Mouse (Mus musculus) v-Abl transformed pro-B cells (cell line): ENCODE results near the gene Cerkl.

Source experiments
- in situ Hi-C, 2 experiments: fragments of 400-800 bp; cut with MboI; formaldehyde crosslinking; loops; one replicate each; pipeline ENCODE4 v1.15.1; 2025; ENCODE audit not compliant: unreplicated experiment in 2 of 2

Cerkl gene

GRCm38 (mm10) chr2:79456575-79457349, at the start of gene Cerkl, which contains the start of gene Neurod1:
Gene Cerkl, minus strand, starts transcription at chr2:79456785.
Gene Neurod1, minus strand, starts transcription at chr2:79456751.
- in situ Hi-C loops = no loop called here

GRCm38 (mm10) chr2:79498990-79499755, 42.6 kb upstream of the Cerkl start:
- in situ Hi-C loops = loop anchor here (5.0 to 25.0 kb wide), 7 partner anchors 127 to 1457 kb away; no protein-coding TSS in a partner anchor

- in situ Hi-C loops = loop anchor here in 1 of 2 experiments (25.0 kb wide), 1 partner anchor 373 kb away; no protein-coding TSS in a partner anchor
These were observed 28.5 kb upstream of the Cerkl start for GRCm38 (mm10) chr2:79485127-79485526.

GRCm38 (mm10) chr2:79482511-79482910, 25.9 kb upstream of the Cerkl start:
- in situ Hi-C loops = loop anchor here in 1 of 2 experiments (25.0 kb wide), 1 partner anchor 370 kb away; no protein-coding TSS in a partner anchor

- in situ Hi-C loops = no loop called here
These were observed 5.8 kb upstream of the Cerkl start for GRCm38 (mm10) chr2:79462411-79462810.

GRCm38 (mm10) chr2:79461861-79462260, 5.3 kb upstream of the Cerkl start:
- in situ Hi-C loops = no loop called here

- in situ Hi-C loops = no loop called here
These were observed 4.0 kb upstream of the Cerkl start for GRCm38 (mm10) chr2:79460586-79460985.

GRCm38 (mm10) chr2:79460107-79460506, 3.5 kb upstream of the Cerkl start:
- in situ Hi-C loops = no loop called here

GRCm38 (mm10) chr2:79459061-79460045, 2.8 kb upstream of the Cerkl start:
- in situ Hi-C loops = no loop called here

- in situ Hi-C loops = no loop called here
These were observed 1.3 kb upstream of the Cerkl start for GRCm38 (mm10) chr2:79457932-79458331.

- in situ Hi-C loops = no loop called here
These were observed 849 bp upstream of the Cerkl start for GRCm38 (mm10) chr2:79457434-79457833.

GRCm38 (mm10) chr2:79455646-79456045, 939 bp downstream of the Cerkl start:
- in situ Hi-C loops = no loop called here

- in situ Hi-C loops = no loop called here
These were observed 1.7 kb downstream of the Cerkl start for GRCm38 (mm10) chr2:79454786-79455446.

- in situ Hi-C loops = no loop called here
These were observed 2.4 kb downstream of the Cerkl start for GRCm38 (mm10) chr2:79453901-79454781.

GRCm38 (mm10) chr2:79451438-79451837, 5.1 kb downstream of the Cerkl start:
- in situ Hi-C loops = no loop called here

GRCm38 (mm10) chr2:79450684-79451394, 5.7 kb downstream of the Cerkl start:
- in situ Hi-C loops = no loop called here

- in situ Hi-C loops = no loop called here
These were observed 7.2 kb downstream of the Cerkl start for GRCm38 (mm10) chr2:79449371-79449770.

- in situ Hi-C loops = no loop called here
These were observed 9.4 kb downstream of the Cerkl start for GRCm38 (mm10) chr2:79447198-79447597.
